Mouse (Mus musculus): ENCODE measurements around the gene Dnah5. TPM values are rescaled to one million over a fixed set of nuclear protein-coding genes. Genes with fewer than 3 reads are reported as not detected.

Gene Dnah5
- polyA plus RNA-seq, 1 experiment = 0.19 TPM

DNA sequence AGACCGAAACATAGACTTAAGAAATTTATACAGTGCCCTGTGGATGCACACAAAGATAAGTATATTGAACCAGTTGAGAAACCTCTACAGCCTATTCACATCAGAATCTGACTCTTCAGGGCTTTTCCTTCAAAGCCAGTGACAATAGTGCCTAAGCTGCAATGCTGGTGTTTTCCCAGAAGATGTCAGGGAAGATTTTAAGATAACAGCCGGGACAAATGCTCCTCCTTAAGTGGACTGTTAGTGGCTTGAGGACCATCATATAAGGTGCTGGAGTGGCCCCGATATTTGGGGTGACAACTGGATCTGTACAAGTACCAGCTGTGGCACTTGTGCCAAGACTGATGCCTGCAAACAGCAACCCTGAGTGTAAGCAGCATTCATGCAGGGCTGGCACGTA is 4.9 kb upstream of the Dnah5 start:
- no peaks in the 10 kb centered on the region for H3K36me3 ChIP-seq (ENCODE audit: control insufficient read depth, insufficient read depth, low read length)
- no peak overlapping the region for H3K27ac ChIP-seq (ENCODE audit: control insufficient read depth, insufficient read depth, low read depth, low read length)
- H3K4me3 ChIP-seq (ENCODE audit: control insufficient read depth, low read depth, low read length) = no peak overlapping the region
- no peaks in the 10 kb centered on the region for H3K4me1 ChIP-seq (ENCODE audit: control insufficient read depth, insufficient read depth, low read length)
- no peaks in the 10 kb centered on the region for H3K27me3 ChIP-seq (ENCODE audit: control insufficient read depth, insufficient read depth, low read length)
- no peak for TF ChIP-seq CTCF (IDR thresholded peaks at IDR 0.05; ENCODE audit: control insufficient read depth, insufficient read depth, insufficient replicate concordance, low read depth, low read length)
- TF ChIP-seq POLR2A (IDR thresholded peaks at IDR 0.05; ENCODE audit: control insufficient read depth, low read depth, low read length) = no peak

DNA sequence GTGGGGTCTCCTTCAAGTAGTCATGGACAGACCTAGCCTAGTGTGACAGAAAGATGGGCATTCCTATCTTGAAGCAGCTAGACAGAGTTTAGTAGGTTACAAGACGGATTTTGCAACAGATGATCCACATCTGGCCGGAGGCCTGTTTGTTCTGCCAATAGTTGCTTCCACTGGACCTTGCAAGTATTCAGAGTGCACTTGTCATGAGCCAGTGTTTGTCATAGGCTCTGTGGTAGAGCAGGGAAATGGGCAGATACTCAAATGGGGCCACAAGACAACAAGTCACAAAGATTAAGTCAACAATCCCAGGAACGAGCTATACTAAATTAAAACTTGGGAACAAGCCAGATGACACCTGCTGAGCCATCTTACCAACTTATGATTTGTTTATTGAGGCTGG is 1.1 kb downstream of the Dnah5 start:
- no peak for TF ChIP-seq POLR2A (IDR thresholded peaks at IDR 0.05; ENCODE audit: control insufficient read depth, low read depth, low read length)
- no peak for TF ChIP-seq CTCF (IDR thresholded peaks at IDR 0.05; ENCODE audit: control insufficient read depth, insufficient read depth, insufficient replicate concordance, low read depth, low read length)
- Histone ChIP-seq H3K4me3 (ENCODE audit: control insufficient read depth, low read depth, low read length) (no peak overlapping the region), H3K4me1 (ENCODE audit: control insufficient read depth, insufficient read depth, low read length) (peaks cover 3% of the 10 kb centered on the region; the same call in 1 of the 2 replicates), H3K36me3 (ENCODE audit: control insufficient read depth, insufficient read depth, low read length) (no peaks in the 10 kb centered on the region), H3K27ac (ENCODE audit: control insufficient read depth, insufficient read depth, low read depth, low read length) (no peak overlapping the region), H3K27me3 (ENCODE audit: control insufficient read depth, insufficient read depth, low read length) (no peaks in the 10 kb centered on the region)

DNA sequence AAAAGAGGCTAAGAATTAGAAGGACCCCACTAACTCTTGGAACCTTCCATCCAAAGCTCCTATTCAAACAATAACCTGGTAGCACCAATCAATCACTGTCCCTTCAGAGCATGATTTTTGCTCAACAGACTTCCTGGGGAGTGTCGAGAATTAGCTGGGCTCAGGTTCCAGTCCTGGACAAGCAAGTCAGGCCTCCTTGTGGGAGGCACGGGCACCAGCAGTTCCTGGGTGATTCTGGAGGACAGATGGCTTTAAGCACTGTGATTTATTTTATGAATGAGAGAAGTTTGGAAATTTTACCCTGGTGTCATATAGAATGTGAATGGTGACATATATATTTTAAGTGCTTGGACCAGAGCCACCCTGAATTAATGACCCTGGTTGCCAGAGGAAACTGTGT is 4.0 kb downstream of the Dnah5 start:
- Histone ChIP-seq H3K27ac (ENCODE audit: control insufficient read depth, insufficient read depth, low read depth, low read length) (no peak overlapping the region), H3K4me3 (ENCODE audit: control insufficient read depth, low read depth, low read length) (no peak overlapping the region), H3K27me3 (ENCODE audit: control insufficient read depth, insufficient read depth, low read length) (no peaks in the 10 kb centered on the region), H3K4me1 (ENCODE audit: control insufficient read depth, insufficient read depth, low read length) (peaks cover 3% of the 10 kb centered on the region; the same call in 1 of the 2 replicates), H3K36me3 (ENCODE audit: control insufficient read depth, insufficient read depth, low read length) (no peaks in the 10 kb centered on the region)
- no peak for TF ChIP-seq CTCF (IDR thresholded peaks at IDR 0.05; ENCODE audit: control insufficient read depth, insufficient read depth, insufficient replicate concordance, low read depth, low read length)
- no peak for TF ChIP-seq POLR2A (IDR thresholded peaks at IDR 0.05; ENCODE audit: control insufficient read depth, low read depth, low read length)

DNA sequence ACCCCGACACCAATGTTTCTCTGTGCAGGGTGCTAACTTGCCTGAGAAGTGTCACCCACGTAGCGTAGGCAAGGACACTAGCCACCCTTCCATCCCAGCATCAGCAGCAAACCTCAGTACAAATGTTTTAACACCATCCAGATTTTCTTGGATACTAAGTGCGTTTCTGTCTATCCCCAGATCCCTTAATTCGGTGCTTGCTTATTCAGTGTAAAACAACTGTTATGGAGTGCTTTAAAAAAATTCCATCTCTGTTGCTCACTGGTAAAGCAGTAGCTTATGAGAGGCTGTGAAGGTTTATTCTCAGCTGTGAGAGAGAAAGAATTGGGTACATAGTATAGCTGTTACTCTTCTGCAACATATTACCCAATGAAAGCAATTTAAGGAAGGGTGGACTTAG is 9.5 kb downstream of the Dnah5 start:
- Histone ChIP-seq H3K4me3 (ENCODE audit: control insufficient read depth, low read depth, low read length) (no peak overlapping the region), H3K4me1 (ENCODE audit: control insufficient read depth, insufficient read depth, low read length) (peaks cover 3% of the 10 kb centered on the region; the same call in 1 of the 2 replicates), H3K27ac (ENCODE audit: control insufficient read depth, insufficient read depth, low read depth, low read length) (no peak overlapping the region), H3K27me3 (ENCODE audit: control insufficient read depth, insufficient read depth, low read length) (no peaks in the 10 kb centered on the region), H3K36me3 (ENCODE audit: control insufficient read depth, insufficient read depth, low read length) (no peaks in the 10 kb centered on the region)
- no peak for TF ChIP-seq POLR2A (IDR thresholded peaks at IDR 0.05; ENCODE audit: control insufficient read depth, low read depth, low read length)
- no peak for TF ChIP-seq CTCF (IDR thresholded peaks at IDR 0.05; ENCODE audit: control insufficient read depth, insufficient read depth, insufficient replicate concordance, low read depth, low read length)

DNA sequence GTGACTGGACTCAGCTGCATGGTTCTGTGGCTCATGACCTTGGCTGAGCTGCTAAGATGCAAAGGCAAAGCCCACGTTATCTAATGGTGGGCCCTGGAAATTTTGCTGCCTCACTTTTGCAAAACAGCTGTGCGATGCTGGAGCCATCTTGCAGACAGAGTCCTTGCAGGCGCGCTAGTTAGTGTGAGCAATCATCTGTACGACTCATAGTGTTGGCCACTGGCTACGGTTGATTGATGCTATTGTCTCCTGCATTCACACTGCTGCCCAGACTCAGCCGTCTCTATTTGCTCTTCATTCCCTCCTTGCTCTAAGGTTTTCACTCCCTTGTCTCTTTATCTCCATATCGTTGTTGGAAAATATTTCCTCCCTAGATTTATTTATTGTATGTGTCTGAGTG is 12.8 kb downstream of the Dnah5 start:
- Histone ChIP-seq H3K36me3 (ENCODE audit: control insufficient read depth, insufficient read depth, low read length) (no peaks in the 10 kb centered on the region), H3K27me3 (ENCODE audit: control insufficient read depth, insufficient read depth, low read length) (no peaks in the 10 kb centered on the region), H3K27ac (ENCODE audit: control insufficient read depth, insufficient read depth, low read depth, low read length) (no peak overlapping the region), H3K4me1 (ENCODE audit: control insufficient read depth, insufficient read depth, low read length) (no peaks in the 10 kb centered on the region), H3K4me3 (ENCODE audit: control insufficient read depth, low read depth, low read length) (no peak overlapping the region)
- TF ChIP-seq POLR2A (IDR thresholded peaks at IDR 0.05; ENCODE audit: control insufficient read depth, low read depth, low read length) (no peak), CTCF (IDR thresholded peaks at IDR 0.05; ENCODE audit: control insufficient read depth, insufficient read depth, insufficient replicate concordance, low read depth, low read length) (no peak)

DNA sequence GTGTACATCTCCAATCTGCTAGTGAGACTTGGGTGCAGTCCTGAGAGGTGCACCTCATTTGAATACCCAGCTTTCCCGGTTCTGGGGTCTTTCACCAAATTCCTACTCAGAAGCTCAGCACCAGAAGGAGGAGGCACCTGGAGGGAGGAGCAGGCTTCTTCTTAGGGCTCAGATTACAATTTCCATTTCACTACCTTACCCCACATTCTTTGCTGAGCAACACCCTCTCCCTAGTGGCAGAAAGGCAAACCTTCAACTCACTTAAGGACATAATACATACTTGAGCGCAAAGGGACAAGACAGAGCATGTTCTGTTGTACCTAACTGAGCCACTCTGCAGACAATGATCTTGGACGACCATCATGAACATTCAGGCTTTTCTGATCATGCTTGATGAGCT is 23.8 kb downstream of the Dnah5 start:
- H3K36me3 ChIP-seq (ENCODE audit: control insufficient read depth, insufficient read depth, low read length) = no peaks in the 10 kb centered on the region
- no peaks in the 10 kb centered on the region for H3K27me3 ChIP-seq (ENCODE audit: control insufficient read depth, insufficient read depth, low read length)
- TF ChIP-seq CTCF (IDR thresholded peaks at IDR 0.05; ENCODE audit: control insufficient read depth, insufficient read depth, insufficient replicate concordance, low read depth, low read length) = no peak
- no peak for TF ChIP-seq POLR2A (IDR thresholded peaks at IDR 0.05; ENCODE audit: control insufficient read depth, low read depth, low read length)
- no peak overlapping the region for H3K4me3 ChIP-seq (ENCODE audit: control insufficient read depth, low read depth, low read length)
- no peaks in the 10 kb centered on the region for H3K4me1 ChIP-seq (ENCODE audit: control insufficient read depth, insufficient read depth, low read length)
- no peak overlapping the region for H3K27ac ChIP-seq (ENCODE audit: control insufficient read depth, insufficient read depth, low read depth, low read length)

DNA sequence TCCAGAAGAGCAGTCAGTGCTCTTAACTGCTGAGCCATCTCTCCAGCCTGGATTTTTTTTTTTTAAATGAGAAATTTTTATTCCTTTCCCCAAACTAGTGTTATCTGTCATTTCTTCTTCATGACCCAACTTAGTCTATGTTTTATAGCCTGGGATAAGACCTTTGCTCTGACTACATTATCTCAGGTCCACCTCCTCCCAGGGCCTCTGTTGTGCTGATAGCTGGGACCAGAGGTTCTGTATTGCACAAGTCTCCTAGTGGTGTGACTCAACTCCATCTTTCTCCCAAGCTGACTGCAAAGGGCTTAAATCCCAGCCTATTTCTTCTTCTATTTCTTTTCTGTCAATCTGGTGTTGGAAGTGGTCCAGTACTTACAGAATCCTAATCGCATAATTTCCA is 56.7 kb downstream of the Dnah5 start:
- Histone ChIP-seq H3K27me3 (ENCODE audit: control insufficient read depth, insufficient read depth, low read length) (no peaks in the 10 kb centered on the region), H3K4me1 (ENCODE audit: control insufficient read depth, insufficient read depth, low read length) (no peaks in the 10 kb centered on the region), H3K27ac (ENCODE audit: control insufficient read depth, insufficient read depth, low read depth, low read length) (no peak overlapping the region), H3K4me3 (ENCODE audit: control insufficient read depth, low read depth, low read length) (no peak overlapping the region), H3K36me3 (ENCODE audit: control insufficient read depth, insufficient read depth, low read length) (no peaks in the 10 kb centered on the region)
- no peak for TF ChIP-seq CTCF (IDR thresholded peaks at IDR 0.05; ENCODE audit: control insufficient read depth, insufficient read depth, insufficient replicate concordance, low read depth, low read length)
- TF ChIP-seq POLR2A (IDR thresholded peaks at IDR 0.05; ENCODE audit: control insufficient read depth, low read depth, low read length) = no peak

DNA sequence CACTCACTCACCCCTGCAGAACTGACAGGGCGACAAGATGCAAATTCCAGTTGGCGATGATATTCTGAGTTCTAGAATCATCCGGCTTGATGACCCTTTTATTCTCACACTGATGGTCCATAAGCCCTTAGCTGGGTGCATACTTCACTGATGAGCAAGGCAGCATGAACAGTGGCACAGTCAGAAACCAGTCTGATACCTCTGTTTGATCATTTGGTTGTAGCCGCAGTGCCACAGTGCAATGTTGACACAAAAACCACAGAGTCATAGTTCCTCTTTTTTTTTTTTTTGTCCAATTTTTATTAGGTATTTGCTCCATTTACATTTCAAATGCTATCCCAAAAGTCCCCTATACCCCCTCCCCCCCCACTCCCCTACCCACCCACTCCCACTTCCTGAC is 95.9 kb downstream of the Dnah5 start:
- Histone ChIP-seq H3K36me3 (ENCODE audit: control insufficient read depth, insufficient read depth, low read length) (no peaks in the 10 kb centered on the region), H3K27ac (ENCODE audit: control insufficient read depth, insufficient read depth, low read depth, low read length) (no peak overlapping the region), H3K4me3 (ENCODE audit: control insufficient read depth, low read depth, low read length) (no peak overlapping the region), H3K27me3 (ENCODE audit: control insufficient read depth, insufficient read depth, low read length) (no peaks in the 10 kb centered on the region), H3K4me1 (ENCODE audit: control insufficient read depth, insufficient read depth, low read length) (no peaks in the 10 kb centered on the region)
- no peak for TF ChIP-seq CTCF (IDR thresholded peaks at IDR 0.05; ENCODE audit: control insufficient read depth, insufficient read depth, insufficient replicate concordance, low read depth, low read length)
- TF ChIP-seq POLR2A (IDR thresholded peaks at IDR 0.05; ENCODE audit: control insufficient read depth, low read depth, low read length) = no peak

All from testis, adult 2 months (tissue).